Mouse (Mus musculus): ENCODE results near the gene Zfp809. TPM values are rescaled to one million over a fixed set of nuclear protein-coding genes. Genes with fewer than 3 reads are reported as not detected.
A peak's percentile ranks its signal among the peaks of the same experiment; 100 is the strongest.

The Zfp809 gene
- polyA plus RNA-seq (2015; fragmentation: Nextera tagmentation; extraction: Ambion mirVana), result 10.1 and 10.9 TPM in 2 replicates

- Histone ChIP-seq H3K9ac (replicated peaks; ENCODE audit: low read depth, low read length) (peak within 1 kb of the TSS; percentile 82), H3K4me1 (replicated peaks; ENCODE audit: control insufficient read depth, insufficient read depth, low read length) (0 out of 2 replicates have a peak, but pooled peaks cover 5% of the 10 kb centered on the region), H3K4me3 (replicated peaks; ENCODE audit: low read length) (peak within 1 kb of the TSS; percentile 96), H3K27ac (ENCODE audit: low read length) (peak within 1 kb of the TSS; percentile 86), H3K9me3 (ENCODE audit: control insufficient read depth, low read length) (no peaks in the 10 kb centered on the region), H3K27me3 (replicated peaks; ENCODE audit: control insufficient read depth, insufficient read depth, low read length) (no peaks in the 10 kb centered on the region), H3K4me2 (ENCODE audit: low read length) (peak within 1 kb of the TSS; percentile 79), H3K36me3 (ENCODE audit: control insufficient read depth, insufficient read depth) (no peaks in the 10 kb centered on the region)
- ATAC-seq, result peak; percentile 99
- 2% methylated on average over 35 of the region's 35 CpGs for WGBS
These were observed at the start of gene Zfp809 for GRCm38 (mm10) chr9:22225581-22226388. Zfp809 (plus strand) TSS chr9:22225714.

- Histone ChIP-seq H3K4me1 (replicated peaks; ENCODE audit: control insufficient read depth, insufficient read depth, low read length) (peaks cover 3% of the 10 kb centered on the region; the same call in 1 of the 2 replicates), H3K9ac (replicated peaks; ENCODE audit: low read depth, low read length) (peak within 1 kb of the TSS; percentile 51), H3K27ac (ENCODE audit: low read length) (no peak within 1 kb of the TSS), H3K36me3 (ENCODE audit: control insufficient read depth, insufficient read depth) (no peaks in the 10 kb centered on the region), H3K9me3 (ENCODE audit: control insufficient read depth, low read length) (no peaks in the 10 kb centered on the region), H3K4me3 (replicated peaks; ENCODE audit: low read length) (peak within 1 kb of the TSS; percentile 44), H3K4me2 (ENCODE audit: low read length) (peak within 1 kb of the TSS; percentile 58), H3K27me3 (replicated peaks; ENCODE audit: control insufficient read depth, insufficient read depth, low read length) (no peaks in the 10 kb centered on the region)
- peak; percentile 91 for ATAC-seq
- 16% methylated on average over 43 of the region's 43 CpGs for WGBS
These were observed 37.4 kb upstream of the Zfp809 start, which contains the start of gene Zfp872 for GRCm38 (mm10) chr9:22188025-22188611. Zfp872 (plus strand) TSS chr9:22188090.

GRCm38 (mm10) chr9:22196412-22196811 lies 29.1 kb upstream of the Zfp809 start:
- WGBS, result 44% methylated on average over 5 of the region's 5 CpGs
- Histone ChIP-seq H3K9me3 (ENCODE audit: control insufficient read depth, low read length) (peaks cover 15% of the 10 kb centered on the region; the same call in 1 of the 2 replicates), H3K4me2 (ENCODE audit: low read length) (no peak overlapping the region), H3K36me3 (ENCODE audit: control insufficient read depth, insufficient read depth) (no peaks in the 10 kb centered on the region), H3K4me1 (replicated peaks; ENCODE audit: control insufficient read depth, insufficient read depth, low read length) (no peaks in the 10 kb centered on the region), H3K27me3 (replicated peaks; ENCODE audit: control insufficient read depth, insufficient read depth, low read length) (no peaks in the 10 kb centered on the region), H3K27ac (ENCODE audit: low read length) (no peak overlapping the region), H3K9ac (replicated peaks; ENCODE audit: low read depth, low read length) (no peak overlapping the region), H3K4me3 (replicated peaks; ENCODE audit: low read length) (no peak overlapping the region)
- no peak for ATAC-seq

- Histone ChIP-seq H3K4me3 (replicated peaks; ENCODE audit: low read length) (no peak overlapping the region), H3K9ac (replicated peaks; ENCODE audit: low read depth, low read length) (no peak overlapping the region), H3K4me1 (replicated peaks; ENCODE audit: control insufficient read depth, insufficient read depth, low read length) (no peaks in the 10 kb centered on the region), H3K4me2 (ENCODE audit: low read length) (no peak overlapping the region), H3K36me3 (ENCODE audit: control insufficient read depth, insufficient read depth) (no peaks in the 10 kb centered on the region), H3K9me3 (ENCODE audit: control insufficient read depth, low read length) (no peaks in the 10 kb centered on the region), H3K27ac (ENCODE audit: low read length) (no peak overlapping the region), H3K27me3 (replicated peaks; ENCODE audit: control insufficient read depth, insufficient read depth, low read length) (no peaks in the 10 kb centered on the region)
- ATAC-seq, result no peak
- 68% methylated on average over 2 of the region's 2 CpGs for WGBS
These were observed 11.7 kb upstream of the Zfp809 start for GRCm38 (mm10) chr9:22213785-22214194.

GRCm38 (mm10) chr9:22214549-22214948 lies 11.0 kb upstream of the Zfp809 start:
- H3K27ac ChIP-seq (ENCODE audit: low read length), result no peak overlapping the region
- H3K9me3 ChIP-seq (ENCODE audit: control insufficient read depth, low read length), result no peaks in the 10 kb centered on the region
- no peaks in the 10 kb centered on the region for H3K4me1 ChIP-seq (replicated peaks; ENCODE audit: control insufficient read depth, insufficient read depth, low read length)
- H3K9ac ChIP-seq (replicated peaks; ENCODE audit: low read depth, low read length), result no peak overlapping the region
- 90% methylated on average over 2 of the region's 2 CpGs for WGBS
- no peaks in the 10 kb centered on the region for H3K27me3 ChIP-seq (replicated peaks; ENCODE audit: control insufficient read depth, insufficient read depth, low read length)
- no peak overlapping the region for H3K4me2 ChIP-seq (ENCODE audit: low read length)
- no peaks in the 10 kb centered on the region for H3K36me3 ChIP-seq (ENCODE audit: control insufficient read depth, insufficient read depth)
- no peak overlapping the region for H3K4me3 ChIP-seq (replicated peaks; ENCODE audit: low read length)
- ATAC-seq, result no peak

GRCm38 (mm10) chr9:22216705-22217104 lies 8.8 kb upstream of the Zfp809 start:
- Histone ChIP-seq H3K36me3 (ENCODE audit: control insufficient read depth, insufficient read depth) (no peaks in the 10 kb centered on the region), H3K27ac (ENCODE audit: low read length) (no peak overlapping the region), H3K4me2 (ENCODE audit: low read length) (no peak overlapping the region), H3K27me3 (replicated peaks; ENCODE audit: control insufficient read depth, insufficient read depth, low read length) (no peaks in the 10 kb centered on the region), H3K9me3 (ENCODE audit: control insufficient read depth, low read length) (no peaks in the 10 kb centered on the region), H3K9ac (replicated peaks; ENCODE audit: low read depth, low read length) (no peak overlapping the region), H3K4me3 (replicated peaks; ENCODE audit: low read length) (no peak overlapping the region), H3K4me1 (replicated peaks; ENCODE audit: control insufficient read depth, insufficient read depth, low read length) (no peaks in the 10 kb centered on the region)
- 61% methylated on average over 3 of the region's 3 CpGs for WGBS
- ATAC-seq, result no peak

- WGBS, result 49% methylated on average over 7 of the region's 8 CpGs
- H3K4me3 ChIP-seq (replicated peaks; ENCODE audit: low read length), result no peak overlapping the region
- H3K4me1 ChIP-seq (replicated peaks; ENCODE audit: control insufficient read depth, insufficient read depth, low read length), result no peaks in the 10 kb centered on the region
- no peak overlapping the region for H3K9ac ChIP-seq (replicated peaks; ENCODE audit: low read depth, low read length)
- ATAC-seq, result no peak
- no peaks in the 10 kb centered on the region for H3K9me3 ChIP-seq (ENCODE audit: control insufficient read depth, low read length)
- H3K4me2 ChIP-seq (ENCODE audit: low read length), result no peak overlapping the region
- no peak overlapping the region for H3K27ac ChIP-seq (ENCODE audit: low read length)
- H3K27me3 ChIP-seq (replicated peaks; ENCODE audit: control insufficient read depth, insufficient read depth, low read length), result no peaks in the 10 kb centered on the region
- no peaks in the 10 kb centered on the region for H3K36me3 ChIP-seq (ENCODE audit: control insufficient read depth, insufficient read depth)
These were observed 7.5 kb upstream of the Zfp809 start for GRCm38 (mm10) chr9:22217858-22218493.

GRCm38 (mm10) chr9:22224066-22224465 lies 1.4 kb upstream of the Zfp809 start:
- WGBS, result 95% methylated on average over 4 of the region's 4 CpGs
- Histone ChIP-seq H3K4me3 (replicated peaks; ENCODE audit: low read length) (no peak overlapping the region), H3K27me3 (replicated peaks; ENCODE audit: control insufficient read depth, insufficient read depth, low read length) (no peaks in the 10 kb centered on the region)

More at GRCm38 (mm10) chr9:22224066-22224465, 1.4 kb upstream of the Zfp809 start:
- Histone ChIP-seq H3K4me1 (replicated peaks; ENCODE audit: control insufficient read depth, insufficient read depth, low read length) (0 out of 2 replicates have a peak, but pooled peaks cover 5% of the 10 kb centered on the region), H3K4me2 (ENCODE audit: low read length) (no peak overlapping the region), H3K36me3 (ENCODE audit: control insufficient read depth, insufficient read depth) (no peaks in the 10 kb centered on the region), H3K27ac (ENCODE audit: low read length) (no peak overlapping the region), H3K9ac (replicated peaks; ENCODE audit: low read depth, low read length) (no peak overlapping the region), H3K9me3 (ENCODE audit: control insufficient read depth, low read length) (no peaks in the 10 kb centered on the region)
- no peak for ATAC-seq
